Mouse (Mus musculus) stomach, postnatal 0 days (tissue): ENCODE results near the gene Bmp6. TPM values are rescaled to one million over a fixed set of nuclear protein-coding genes. Genes with fewer than 3 reads are reported as not detected.
A peak's percentile ranks its signal among the peaks of the same experiment; 100 is the strongest.

ENCODE experiments used
- ATAC-seq: fragments of 200-750 bp; cut with Nextera tagmentation; 2 replicates; pipeline ENCODE4 v1.8.0; 2017; ENCODE audit not compliant: low FRiP score, low TSS enrichment
- DNase-seq: peaks from one replicate; pipeline ENCODE4 v3.0.0-alpha.2; 2016; ENCODE audit warnings: low spot score
- H3K27ac ChIP-seq: fragments of 300-500 bp; sonication (generic); replicated peaks from 2 replicates; pipeline ENCODE4 v1.5.1; 2014; ENCODE audit warnings: mild to moderate bottlenecking, control low read depth
- H3K27me3 ChIP-seq: fragments of 300-500 bp; sonication (generic); 2 replicates; pipeline ENCODE4 v1.6.1; 2014; ENCODE audit warnings: low read length; ENCODE audit not compliant: control insufficient read depth, insufficient read depth
- H3K36me3 ChIP-seq: fragments of 300-500 bp; sonication (generic); 2 replicates; pipeline ENCODE4 v1.6.1; 2014; ENCODE audit warnings: low read length, mixed read lengths; ENCODE audit not compliant: control insufficient read depth, insufficient read depth
- H3K4me1 ChIP-seq: fragments of 300-500 bp; sonication (generic); replicated peaks from 2 replicates; pipeline ENCODE4 v1.6.1; 2014; ENCODE audit warnings: antibody characterized with exemption; ENCODE audit not compliant: control insufficient read depth, insufficient read depth
- H3K4me2 ChIP-seq: fragments of 300-500 bp; sonication (generic); replicated peaks from 2 replicates; pipeline ENCODE4 v1.6.1; 2014; ENCODE audit warnings: low read depth, mild to moderate bottlenecking, control low read depth, moderate library complexity
- H3K4me3 ChIP-seq: fragments of 300-500 bp; sonication (generic); 2 replicates; pipeline ENCODE4 v1.5.1; 2014; ENCODE audit warnings: low read depth, low read length, control low read depth
- H3K9ac ChIP-seq: fragments of 300-500 bp; sonication (generic); 2 replicates; pipeline ENCODE4 v1.6.1; 2014; ENCODE audit warnings: mild to moderate bottlenecking, low read length, control low read depth, mixed read lengths
- H3K9me3 ChIP-seq: fragments of 300-500 bp; sonication (generic); 2 replicates; pipeline ENCODE4 v1.6.1; 2016; ENCODE audit warnings: low read length; ENCODE audit not compliant: control insufficient read depth
- CTCF ChIP-seq: IDR thresholded peaks from 2 replicates; pipeline ENCODE4 v1.5.1; 2016; ENCODE audit warnings: antibody characterized with exemption, low read depth, mild to moderate bottlenecking, moderate library complexity
- EP300 ChIP-seq: optimal IDR thresholded peaks from 2 replicates; pipeline ENCODE3; 2016; ENCODE audit warnings: antibody characterized with exemption
- WGBS: fragments of 180-500 bp; shearing (Covaris S2); extraction: QIAGEN DNeasy Blood & Tissue Kit; methylation state at CpG from one replicate; pipeline ENCODE4 v1.1.7; 2014; 5-methylcytosine and 5-hydroxymethylcytosine counted together
- polyA plus RNA-seq: library from polyadenylated mRNA; unstranded; fragments of >200 nt; fragmentation: Nextera tagmentation; extraction: Ambion mirVana; gene quantifications from 2 replicates; pipeline ENCODE4 v1.2.1, GENCODE M21; 2015

Gene Bmp6
- polyA plus RNA-seq, 1 experiment from 2014 or later: 1.6 TPM

- peaks cover 28% of the 10 kb centered on the region for H3K36me3 ChIP-seq
- H3K4me3 ChIP-seq: no peak overlapping the region
- H3K9ac ChIP-seq: no peak overlapping the region
- H3K4me1 ChIP-seq: no peaks in the 10 kb centered on the region
- no peak overlapping the region for H3K4me2 ChIP-seq
- TF ChIP-seq EP300: no peak
- TF ChIP-seq CTCF: no peak
- ATAC-seq (no peak), DNase-seq (no peak)
- H3K27me3 ChIP-seq: no peaks in the 10 kb centered on the region
- no peaks in the 10 kb centered on the region for H3K9me3 ChIP-seq
- WGBS: 82% methylated on average over 8 of the region's 8 CpGs
- H3K27ac ChIP-seq: no peak overlapping the region
Measured at GRCm38 (mm10) chr13:38509681-38510341, 164.9 kb downstream of the Bmp6 start.

- DNase-seq (peak; percentile 38), ATAC-seq (peak; percentile 47; the same call in 1 of the 2 replicates)
- H3K4me2 ChIP-seq: no peak overlapping the region
- no peak overlapping the region for H3K4me3 ChIP-seq
- WGBS: 48% methylated on average over 10 of the region's 10 CpGs
- peaks cover 18% of the 10 kb centered on the region for H3K36me3 ChIP-seq
- no peaks in the 10 kb centered on the region for H3K27me3 ChIP-seq
- no peaks in the 10 kb centered on the region for H3K9me3 ChIP-seq
- H3K9ac ChIP-seq: no peak overlapping the region
- H3K4me1 ChIP-seq: 0 out of 2 replicates have a peak, but pooled peaks cover 2% of the 10 kb centered on the region
- TF ChIP-seq EP300 (no peak), CTCF (peak; percentile 41)
- H3K27ac ChIP-seq: no peak overlapping the region
Measured at GRCm38 (mm10) chr13:38511979-38512378, 167.1 kb downstream of the Bmp6 start.

GRCm38 (mm10) chr13:38513921-38514320 lies 169.0 kb downstream of the Bmp6 start:
- no peak overlapping the region for H3K27ac ChIP-seq
- no peaks in the 10 kb centered on the region for H3K9me3 ChIP-seq
- no peak overlapping the region for H3K9ac ChIP-seq
- H3K4me2 ChIP-seq: no peak overlapping the region
- DNase-seq (no peak), ATAC-seq (no peak)
- WGBS: 90% methylated on average over 7 of the region's 7 CpGs
- H3K4me3 ChIP-seq: no peak overlapping the region
- H3K27me3 ChIP-seq: no peaks in the 10 kb centered on the region
- TF ChIP-seq EP300 (no peak), CTCF (no peak)
- H3K4me1 ChIP-seq: 0 out of 2 replicates have a peak, but pooled peaks cover 2% of the 10 kb centered on the region
- H3K36me3 ChIP-seq: peaks cover 19% of the 10 kb centered on the region

- 55% methylated on average over 2 of the region's 2 CpGs for WGBS
- peaks cover 11% of the 10 kb centered on the region for H3K36me3 ChIP-seq
- TF ChIP-seq CTCF: no peak
- TF ChIP-seq EP300: no peak
- H3K4me2 ChIP-seq: no peak overlapping the region
- H3K27ac ChIP-seq: no peak overlapping the region
- DNase-seq (peak; percentile 69), ATAC-seq (peak; percentile 81)
- 0 out of 2 replicates have a peak, but pooled peaks cover 2% of the 10 kb centered on the region for H3K4me1 ChIP-seq
- H3K9ac ChIP-seq: no peak overlapping the region
- no peak overlapping the region for H3K4me3 ChIP-seq
- no peaks in the 10 kb centered on the region for H3K27me3 ChIP-seq
- H3K9me3 ChIP-seq: no peaks in the 10 kb centered on the region
Measured at GRCm38 (mm10) chr13:38515431-38515830, 170.5 kb downstream of the Bmp6 start.

GRCm38 (mm10) chr13:38515845-38516244 lies 170.9 kb downstream of the Bmp6 start:
- Histone ChIP-seq H3K4me2 (no peak overlapping the region), H3K9ac (no peak overlapping the region), H3K27me3 (no peaks in the 10 kb centered on the region), H3K27ac (no peak overlapping the region), H3K9me3 (no peaks in the 10 kb centered on the region), H3K4me3 (no peak overlapping the region), H3K36me3 (peaks cover 14% of the 10 kb centered on the region), H3K4me1 (0 out of 2 replicates have a peak, but pooled peaks cover 2% of the 10 kb centered on the region)
- no peak for DNase-seq
- no peak for ATAC-seq
- 61% methylated on average over 3 of the region's 3 CpGs for WGBS
- TF ChIP-seq EP300 (no peak), CTCF (no peak)

GRCm38 (mm10) chr13:38516582-38516981 lies 171.7 kb downstream of the Bmp6 start:
- Histone ChIP-seq H3K4me2 (no peak overlapping the region), H3K27ac (no peak overlapping the region), H3K4me3 (no peak overlapping the region), H3K36me3 (peaks cover 17% of the 10 kb centered on the region), H3K27me3 (no peaks in the 10 kb centered on the region), H3K9me3 (no peaks in the 10 kb centered on the region), H3K9ac (no peak overlapping the region), H3K4me1 (0 out of 2 replicates have a peak, but pooled peaks cover 2% of the 10 kb centered on the region)
- WGBS: 72% methylated on average over 11 of the region's 11 CpGs
- ATAC-seq (no peak), DNase-seq (no peak)
- TF ChIP-seq CTCF (no peak), EP300 (no peak)
